Mouse (Mus musculus) cerebellum, adult 2 months (tissue): Measurements from ENCODE around the gene Mpzl1.

ENCODE experiments used
- CTCF ChIP-seq: fragments of 200-500 bp; IDR thresholded peaks from 2 replicates; pipeline ENCODE4 v1.5.1; 2011; ENCODE audit warnings: low read depth, mild to moderate bottlenecking, control low read depth, low read length, moderate library complexity, borderline replicate concordance; ENCODE audit not compliant: insufficient read depth
- POLR2A ChIP-seq: fragments of 200-500 bp; IDR thresholded peaks from 2 replicates; pipeline ENCODE4 v1.6.1; 2011; ENCODE audit warnings: low read length, control low read depth, borderline replicate concordance; ENCODE audit not compliant: insufficient read depth

DNA sequence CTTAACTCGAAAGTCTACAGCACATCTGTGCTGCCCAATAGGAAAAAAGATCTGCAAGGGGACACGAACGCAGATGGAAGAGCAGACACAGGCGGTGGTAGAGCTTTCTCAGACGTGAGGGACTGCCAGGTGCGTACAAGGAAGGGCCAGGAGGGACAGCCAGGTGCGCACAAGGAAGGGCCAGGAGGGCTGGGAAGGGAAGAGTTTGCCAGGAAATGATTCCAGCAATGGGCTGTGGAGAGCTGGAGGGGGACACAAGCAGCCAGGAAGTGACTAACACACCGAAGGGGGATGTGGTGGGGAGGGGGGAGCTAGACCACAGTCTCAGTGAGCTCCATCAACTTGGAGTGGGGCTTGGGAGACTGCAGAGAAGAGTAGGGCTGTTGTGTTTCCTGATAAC is 4.4 kb downstream of the Mpzl1 start:
- TF ChIP-seq POLR2A (no peak), CTCF (no peak)
